Mouse (Mus musculus) CH12.LX (cell line): ENCODE results near the gene Chtop. TPM values are rescaled to one million over a fixed set of nuclear protein-coding genes. Genes with fewer than 3 reads are reported as not detected.

ENCODE experiments used
- DNase-seq: peaks from one replicate; pipeline ENCODE4 v3.0.0-alpha.2; 2013; ENCODE audit errors: extremely low read depth
- H3K27ac ChIP-seq: 2 replicates; pipeline ENCODE4 v1.5.1; 2012; ENCODE audit warnings: low read depth, mild to moderate bottlenecking, control low read depth, moderate library complexity; ENCODE audit not compliant: insufficient read depth
- H3K27me3 ChIP-seq: replicated peaks from 2 replicates; pipeline ENCODE3; 2012; ENCODE audit warnings: inconsistent platforms
- H3K36me3 ChIP-seq, 2 experiments: replicated peaks in 1 of 2; 2 replicates each; pipeline versions ENCODE3 to v1.6.1; 2012; ENCODE audit warnings: inconsistent platforms in 1 of 2, low read length in 1 of 2, mild to moderate bottlenecking in 1 of 2, mixed read lengths in 1 of 2, moderate library complexity in 1 of 2; ENCODE audit not compliant: control insufficient read depth in 1 of 2, insufficient read depth in 1 of 2
- H3K4me1 ChIP-seq, 2 experiments: 2 replicates each; pipeline ENCODE4 v1.6.1; 2012; ENCODE audit warnings: inconsistent platforms in 1 of 2, moderate library complexity in 1 of 2; ENCODE audit not compliant: insufficient read depth in 2 of 2, control insufficient read depth in 1 of 2
- H3K4me2 ChIP-seq: 2 replicates; pipeline ENCODE4 v1.6.1; 2012; ENCODE audit warnings: low read depth, mild to moderate bottlenecking, control low read depth; ENCODE audit not compliant: poor library complexity, insufficient read depth, severe bottlenecking
- H3K4me3 ChIP-seq, 3 experiments: fragments of 150-350 bp in 1 of 3; sonication (generic) in 1 of 3; replicated peaks in 1 of 3; 2 replicates each; pipeline versions ENCODE3 to v1.5.1; 2011 to 2012; ENCODE audit warnings: low read depth in 2 of 3, low read length in 2 of 3, mild to moderate bottlenecking in 2 of 3, moderate library complexity in 2 of 3, control low read depth in 1 of 3, improper control_type of control experiment in 1 of 3, inconsistent platforms in 1 of 3, mixed read lengths in 1 of 3; ENCODE audit not compliant: poor library complexity in 1 of 3
- H3K79me2 ChIP-seq: replicated peaks from 2 replicates; pipeline ENCODE4 v1.6.1; 2012; ENCODE audit warnings: mild to moderate bottlenecking, moderate library complexity; ENCODE audit not compliant: control insufficient read depth, poor library complexity, insufficient read depth, severe bottlenecking; ENCODE audit errors: extremely low read depth
- H3K9ac ChIP-seq: 2 replicates; pipeline ENCODE4 v1.6.1; 2012; ENCODE audit warnings: low read depth, mild to moderate bottlenecking, control low read depth, moderate library complexity; ENCODE audit not compliant: insufficient read depth
- H3K9me3 ChIP-seq: replicated peaks from 2 replicates; pipeline ENCODE3; 2012; ENCODE audit warnings: low read length, inconsistent platforms, mixed read lengths
- BHLHE40 ChIP-seq: IDR thresholded peaks from 2 replicates; pipeline ENCODE4 v1.6.1; 2011; ENCODE audit warnings: mild to moderate bottlenecking, low read depth, low read length, improper control_type of control experiment
- CHD1 ChIP-seq: IDR thresholded peaks from 2 replicates; pipeline ENCODE4 v1.6.1; 2012; ENCODE audit warnings: low read depth, low read length, improper control_type of control experiment, inconsistent platforms
- CHD2 ChIP-seq: IDR thresholded peaks from 2 replicates; pipeline ENCODE4 v1.6.1; 2011; ENCODE audit warnings: low read length, improper control_type of control experiment
- CTCF ChIP-seq, 2 experiments: IDR thresholded peaks in 1 of 2; conservative IDR thresholded peaks in 1 of 2; 2 replicates each; pipeline ENCODE4 v1.5.1; 2011 to 2012; ENCODE audit warnings: low read depth in 2 of 2, low read length in 2 of 2, improper control_type of control experiment in 1 of 2, inconsistent platforms in 1 of 2, mild to moderate bottlenecking in 1 of 2, moderate library complexity in 1 of 2
- E2F4 ChIP-seq: IDR thresholded peaks from 2 replicates; pipeline ENCODE4 v1.6.1; 2011; ENCODE audit warnings: low read depth, low read length, improper control_type of control experiment; ENCODE audit not compliant: insufficient replicate concordance
- ELF1 ChIP-seq: IDR thresholded peaks from 2 replicates; pipeline ENCODE4 v1.6.1; 2014; ENCODE audit warnings: low read depth, mild to moderate bottlenecking, inconsistent platforms, low read length, improper control_type of control experiment
- EP300 ChIP-seq: IDR thresholded peaks from 2 replicates; pipeline ENCODE4 v1.6.1; 2011; ENCODE audit warnings: low read length, improper control_type of control experiment
- ETS1 ChIP-seq: conservative IDR thresholded peaks from 2 replicates; pipeline ENCODE4 v1.6.1; 2012; ENCODE audit warnings: low read depth, mild to moderate bottlenecking, inconsistent platforms, low read length, improper control_type of control experiment, moderate library complexity
- HCFC1 ChIP-seq: IDR thresholded peaks from 2 replicates; pipeline ENCODE4 v1.6.1; 2012; ENCODE audit warnings: low read depth, mild to moderate bottlenecking, inconsistent platforms, low read length, improper control_type of control experiment
- KAT2A ChIP-seq: IDR thresholded peaks from 2 replicates; pipeline ENCODE4 v1.6.1; 2012; ENCODE audit warnings: low read length, improper control_type of control experiment, inconsistent platforms; ENCODE audit not compliant: insufficient replicate concordance
- MAX ChIP-seq: IDR thresholded peaks from 2 replicates; pipeline ENCODE4 v1.6.1; 2011; ENCODE audit warnings: low read length, improper control_type of control experiment
- MEF2A ChIP-seq: IDR thresholded peaks from 2 replicates; pipeline ENCODE4 v1.6.1; 2014; ENCODE audit warnings: low read depth, mild to moderate bottlenecking, inconsistent platforms, low read length, improper control_type of control experiment, borderline replicate concordance
- MXI1 ChIP-seq: IDR thresholded peaks from 2 replicates; pipeline ENCODE4 v1.6.1; 2011; ENCODE audit warnings: mild to moderate bottlenecking, low read depth, low read length, improper control_type of control experiment
- NELFE ChIP-seq: IDR thresholded peaks from 2 replicates; pipeline ENCODE4 v1.6.1; 2011; ENCODE audit warnings: low read depth, low read length, improper control_type of control experiment
- PAX5 ChIP-seq: IDR thresholded peaks from 2 replicates; pipeline ENCODE4 v1.6.1; 2012; ENCODE audit warnings: low read length, inconsistent platforms, mixed read lengths
- POLR2A ChIP-seq: IDR thresholded peaks from 2 replicates; pipeline ENCODE4 v1.6.1; 2011; ENCODE audit warnings: low read depth, mild to moderate bottlenecking, improper control_type of control experiment, low read length
- RAD21 ChIP-seq: IDR thresholded peaks from 2 replicates; pipeline ENCODE4 v1.6.1; 2011; ENCODE audit warnings: low read depth, mild to moderate bottlenecking, low read length, improper control_type of control experiment, moderate library complexity
- SIN3A ChIP-seq: IDR thresholded peaks from 2 replicates; pipeline ENCODE4 v1.6.1; 2012; ENCODE audit warnings: low read length, improper control_type of control experiment, inconsistent platforms
- SMC3 ChIP-seq: IDR thresholded peaks from 2 replicates; pipeline ENCODE4 v1.6.1; 2011; ENCODE audit warnings: low read depth, low read length, improper control_type of control experiment
- USF1 ChIP-seq: IDR thresholded peaks from 2 replicates; pipeline ENCODE4 v1.6.1; 2014; ENCODE audit warnings: low read depth, mild to moderate bottlenecking, inconsistent platforms, low read length, improper control_type of control experiment
- USF2 ChIP-seq: conservative IDR thresholded peaks from 2 replicates; pipeline ENCODE4 v1.6.1; 2011; ENCODE audit warnings: low read depth, low read length, improper control_type of control experiment
- ZKSCAN1 ChIP-seq: IDR thresholded peaks from 2 replicates; pipeline ENCODE4 v1.6.1; 2012; ENCODE audit warnings: low read depth, inconsistent platforms, low read length, improper control_type of control experiment, borderline replicate concordance
- ZMIZ1 ChIP-seq: IDR thresholded peaks from 2 replicates; pipeline ENCODE4 v1.6.1; 2012; ENCODE audit warnings: low read depth, mild to moderate bottlenecking, inconsistent platforms, low read length, improper control_type of control experiment
- dilution Hi-C: fragments of 300-500 bp; cut with MboI; formaldehyde crosslinking; loops from 2 replicates; pipeline ENCODE4 v1.14.3; 2020; ENCODE audit warnings: low sequenced_read_pairs; ENCODE audit not compliant: extremely low pct_unique_long_range_greater_than_20kb, extremely low pct_ligation_motif_present
- in situ Hi-C: fragments of 300-500 bp; cut with MboI; formaldehyde crosslinking; loops from 3 replicates; pipeline ENCODE4 v1.14.3; 2019; ENCODE audit warnings: low sequenced_read_pairs, low pct_ligation_motif_present, low pct_unique_long_range_greater_than_20kb, mixed read lengths
- polyA plus RNA-seq: library from polyadenylated mRNA; unstranded; fragments of >175 nt; gene quantifications from 2 replicates; pipeline ENCODE4 v1.2.1, GENCODE M21; 2012; ENCODE audit warnings: low read depth; ENCODE audit not compliant: insufficient read length
- total RNA-seq, 2 experiments: library from RNA; depleted of rRNA; stranded (reverse); fragments of 300-350 nt in 1 of 2; fragments of >200 nt in 1 of 2; gene quantifications; 2 replicates each; pipeline ENCODE4 v1.2.3; 2012 to 2014

Gene Chtop
- total and polyA plus RNA-seq, 3 experiments: 88.5 to 130 (median 126) TPM

- Histone ChIP-seq H3K79me2 (no peaks in the 10 kb centered on the region), H3K4me3 (no peak overlapping the region), H3K9me3 (no peaks in the 10 kb centered on the region), H3K4me1 (peaks cover 0 to 9% of the 10 kb centered on the region in 2 experiments; a peak in 2 of 4 replicates), H3K9ac (no peak overlapping the region), H3K27ac (no peak overlapping the region), H3K36me3 (no peaks in the 10 kb centered on the region), H3K27me3 (peaks cover 44% of the 10 kb centered on the region), H3K4me2 (no peak overlapping the region)
- in situ Hi-C loops (no loop called here), dilution Hi-C loops (no loop called here)
- no peak for DNase-seq
- TF ChIP-seq ZKSCAN1: no peak
- TF ChIP-seq PAX5: no peak
- TF ChIP-seq MEF2A: no peak
- no peak for TF ChIP-seq MXI1
- TF ChIP-seq RAD21: no peak
- no peak for TF ChIP-seq MAX
- TF ChIP-seq KAT2A: no peak
- no peak for TF ChIP-seq ZMIZ1
- TF ChIP-seq CHD2: no peak
- TF ChIP-seq E2F4: no peak
- TF ChIP-seq POLR2A: no peak
- no peak for TF ChIP-seq ELF1
- no peak for TF ChIP-seq EP300
- no peak for TF ChIP-seq SMC3
- TF ChIP-seq SIN3A: no peak
- TF ChIP-seq USF2: no peak
- TF ChIP-seq ETS1: no peak
- TF ChIP-seq CTCF (conservative IDR thresholded peaks at IDR 0.05 in 1 of 2, IDR thresholded peaks at IDR 0.05 in 1 of 2; ENCODE audit: low read depth in 2 of 2, low read length in 2 of 2): no peak
Measured at GRCm38 (mm10) chr3:90537905-90538296, 28.6 kb upstream of the Chtop start.

- dilution Hi-C loops: no loop called here
- TF ChIP-seq BHLHE40 (no peak), NELFE (no peak), USF1 (no peak), SIN3A (no peak), E2F4 (no peak), KAT2A (no peak), HCFC1 (no peak), CHD2 (no peak), USF2 (no peak), EP300 (no peak), CHD1 (no peak), RAD21 (no peak), ZKSCAN1 (no peak)
- in situ Hi-C loops: no loop called here
- H3K9ac ChIP-seq: no peak within 1 kb of the TSS
- no peak within 1 kb of the TSS for H3K4me2 ChIP-seq
- H3K36me3 ChIP-seq: no peaks in the 10 kb centered on the region
- no peak within 1 kb of the TSS for H3K27ac ChIP-seq
- peaks cover 40% of the 10 kb centered on the region for H3K27me3 ChIP-seq
- no peaks in the 10 kb centered on the region for H3K79me2 ChIP-seq
- H3K4me3 ChIP-seq: no peak within 1 kb of the TSS
- DNase-seq: no peak
- peaks cover 0 to 9% of the 10 kb centered on the region in 2 experiments; a peak in 2 of 4 replicates for H3K4me1 ChIP-seq
- no peaks in the 10 kb centered on the region for H3K9me3 ChIP-seq
Measured at GRCm38 (mm10) chr3:90537141-90537904, 28.0 kb upstream of the Chtop start, which contains the start of gene S100a16. Gene S100a16 (plus strand): TSS chr3:90537254.
